Mouse (Mus musculus): ENCODE measurements at regions not wholly inside any gene's neighbourhood (a gene's known extent, or its start where the extent isn't known, plus 50 kb on each side); places are given as distances from the start of the nearest gene placed in this dataset.

DNA sequence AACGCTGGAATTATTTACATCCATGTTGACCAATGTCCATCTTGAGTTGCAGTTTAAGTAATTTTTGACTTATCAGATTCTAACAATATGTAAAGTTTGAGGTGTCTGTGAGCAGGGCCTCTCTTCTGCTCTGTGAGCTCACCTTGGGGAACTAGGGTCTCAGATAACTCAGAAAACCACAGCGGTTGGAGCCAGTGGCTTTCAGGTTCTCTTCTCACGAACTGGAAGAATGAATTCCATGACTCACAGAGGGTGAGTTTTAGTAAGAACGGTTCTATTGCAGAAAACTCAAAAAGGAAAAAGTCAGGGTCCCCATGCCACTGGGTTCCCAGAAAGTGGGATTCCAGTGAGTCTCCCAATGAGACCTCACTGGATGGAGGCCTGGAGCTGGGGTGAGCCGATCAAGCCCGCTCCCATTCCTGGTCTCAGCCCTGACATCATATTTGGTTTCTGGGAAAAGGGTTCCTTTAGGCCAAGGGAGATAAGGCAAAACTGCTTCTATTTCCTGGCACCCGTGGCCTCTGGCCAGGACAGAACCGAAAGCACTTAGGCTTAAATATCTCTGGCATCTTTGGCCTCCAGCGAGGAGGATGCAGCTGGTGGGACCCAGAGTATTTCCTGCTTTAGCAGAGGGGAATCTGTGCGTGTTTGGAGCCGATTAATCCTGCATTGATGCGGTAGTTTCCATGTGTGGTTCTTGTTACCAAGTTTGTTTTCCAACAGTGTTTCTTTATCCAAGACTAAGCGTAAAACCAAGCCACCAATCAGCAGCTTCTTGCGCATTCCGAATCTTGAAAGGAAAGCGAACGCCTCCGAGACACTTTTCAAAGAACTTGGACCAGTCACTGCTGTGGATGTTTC, 62.4 kb upstream of the Osbpl8 start:
- no peak overlapping the region for H3K4me3 ChIP-seq (replicated peaks; ENCODE audit: insufficient read depth, low read depth, low read length)
- no peak overlapping the region for H3K27ac ChIP-seq (ENCODE audit: insufficient read depth, low read length)
- WGBS = 73% methylated on average over 18 of the region's 18 CpGs
- no peaks in the 10 kb centered on the region for H3K4me1 ChIP-seq (ENCODE audit: control insufficient read depth, insufficient read depth, low read length)
- no peak for DNase-seq
- no peaks in the 10 kb centered on the region for H3K27me3 ChIP-seq (ENCODE audit: control insufficient read depth, insufficient read depth, low read length)
- TF ChIP-seq POLR2A (IDR thresholded peaks at IDR 0.05; ENCODE audit: borderline replicate concordance, insufficient read depth, low read length) (no peak), CTCF (IDR thresholded peaks at IDR 0.05; ENCODE audit: borderline replicate concordance, insufficient read depth, low read depth, low read length) (no peak)

DNA sequence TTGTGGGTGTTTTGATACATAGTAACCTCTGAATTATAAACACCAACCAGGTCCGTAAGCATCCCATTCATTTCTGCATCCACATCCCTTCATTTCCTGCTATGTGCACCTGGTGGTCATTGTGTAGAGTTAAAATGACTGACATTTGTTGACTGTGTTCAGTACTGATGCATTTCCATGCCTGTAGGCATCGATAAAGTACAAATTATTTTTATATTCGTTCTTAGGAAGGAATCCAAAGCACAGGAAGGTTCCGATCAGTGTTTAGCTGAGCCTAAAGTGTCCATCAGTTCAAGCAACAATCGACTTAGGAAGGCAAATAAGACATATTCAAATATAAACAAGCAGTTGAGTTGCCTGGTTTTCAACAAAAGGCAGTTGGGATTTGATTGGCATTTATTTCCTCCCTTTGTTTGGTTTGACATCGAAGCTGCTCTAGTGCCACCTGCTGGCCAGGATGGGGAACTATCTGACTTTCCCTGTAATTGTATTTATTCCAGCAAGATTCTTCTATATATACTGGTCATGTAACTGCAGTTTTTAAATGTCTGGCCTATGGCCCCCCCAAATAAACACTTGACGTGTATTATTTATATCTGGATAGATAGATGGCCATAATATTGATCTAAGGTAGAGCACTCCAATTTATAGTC, 64.6 kb upstream of the Osbpl8 start:
- Histone ChIP-seq H3K27me3 (ENCODE audit: control insufficient read depth, insufficient read depth, low read length) (no peaks in the 10 kb centered on the region), H3K4me3 (replicated peaks; ENCODE audit: insufficient read depth, low read depth, low read length) (no peak overlapping the region), H3K27ac (ENCODE audit: insufficient read depth, low read length) (no peak overlapping the region), H3K4me1 (ENCODE audit: control insufficient read depth, insufficient read depth, low read length) (no peaks in the 10 kb centered on the region)
- DNase-seq = peak; percentile 67 to 75
- 41% methylated on average over 7 of the region's 7 CpGs for WGBS
- TF ChIP-seq CTCF (IDR thresholded peaks at IDR 0.05; ENCODE audit: borderline replicate concordance, insufficient read depth, low read depth, low read length) (peak; percentile 87), POLR2A (IDR thresholded peaks at IDR 0.05; ENCODE audit: borderline replicate concordance, insufficient read depth, low read length) (no peak)

DNA sequence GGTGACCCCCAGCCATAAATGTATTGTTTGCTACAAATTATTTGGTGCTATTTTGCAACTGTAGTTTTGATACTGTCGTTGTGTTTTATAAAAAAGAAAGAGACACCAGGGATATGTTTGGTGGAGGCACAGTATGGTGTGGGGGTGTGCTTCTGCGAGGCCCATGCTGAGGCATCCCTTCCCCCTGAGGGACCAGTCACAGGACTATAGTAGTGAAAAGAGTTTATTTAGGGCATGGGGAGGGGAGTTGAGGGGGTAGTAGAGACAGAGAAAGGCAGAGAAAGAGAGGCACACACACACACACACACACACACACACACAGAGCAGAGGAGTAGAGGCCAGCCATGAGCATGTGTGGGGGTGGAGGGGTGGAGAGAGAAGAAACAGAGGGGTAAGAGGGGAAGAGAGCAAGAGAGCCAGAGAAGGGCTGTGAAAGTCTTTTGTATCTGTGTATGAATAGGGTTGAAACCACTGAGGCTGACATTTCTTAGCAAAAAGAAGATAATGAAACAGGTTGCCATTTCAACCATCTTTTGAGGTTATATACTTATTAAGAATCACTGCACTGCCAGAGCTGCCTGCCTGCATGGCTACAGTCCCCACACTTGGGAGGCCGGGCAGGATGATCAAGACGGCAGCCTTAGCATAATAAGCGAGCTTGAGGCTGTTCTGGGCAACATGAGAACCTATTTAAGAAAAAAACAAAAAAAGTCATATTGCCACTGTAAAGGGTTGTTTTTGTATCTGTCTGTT, 65.3 kb upstream of the Osbpl8 start:
- 82% methylated on average over 5 of the region's 5 CpGs for WGBS
- TF ChIP-seq POLR2A (IDR thresholded peaks at IDR 0.05; ENCODE audit: borderline replicate concordance, insufficient read depth, low read length) = no peak
- TF ChIP-seq CTCF (IDR thresholded peaks at IDR 0.05; ENCODE audit: borderline replicate concordance, insufficient read depth, low read depth, low read length) = no peak
- Histone ChIP-seq H3K4me1 (ENCODE audit: control insufficient read depth, insufficient read depth, low read length) (no peaks in the 10 kb centered on the region), H3K27me3 (ENCODE audit: control insufficient read depth, insufficient read depth, low read length) (no peaks in the 10 kb centered on the region), H3K27ac (ENCODE audit: insufficient read depth, low read length) (no peak overlapping the region), H3K4me3 (replicated peaks; ENCODE audit: insufficient read depth, low read depth, low read length) (no peak overlapping the region)
- DNase-seq = no peak

DNA sequence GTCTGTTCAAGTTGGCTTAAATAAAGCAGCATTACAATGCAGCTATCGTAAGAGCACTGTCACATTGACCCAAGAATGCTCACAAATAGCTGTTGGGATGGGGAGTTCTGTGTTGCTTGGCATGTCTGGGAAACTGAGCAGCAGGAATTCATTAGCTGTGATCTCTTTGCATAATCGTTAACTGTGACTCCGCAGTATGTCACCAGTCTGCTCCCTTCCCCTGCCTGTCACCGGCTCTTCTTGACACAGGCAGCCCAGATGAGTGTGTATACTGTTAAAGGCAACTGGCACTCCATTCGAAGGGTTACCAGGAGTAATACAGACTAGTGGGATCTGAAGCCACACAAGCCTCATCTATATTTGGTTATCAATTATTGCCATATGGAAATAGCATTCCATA, 67.3 kb upstream of the Osbpl8 start:
- no peak overlapping the region for H3K4me3 ChIP-seq (replicated peaks; ENCODE audit: insufficient read depth, low read depth, low read length)
- no peaks in the 10 kb centered on the region for H3K27me3 ChIP-seq (ENCODE audit: control insufficient read depth, insufficient read depth, low read length)
- no peak overlapping the region for H3K27ac ChIP-seq (ENCODE audit: insufficient read depth, low read length)
- WGBS = 26% methylated on average over 5 of the region's 5 CpGs
- no peak for TF ChIP-seq POLR2A (IDR thresholded peaks at IDR 0.05; ENCODE audit: borderline replicate concordance, insufficient read depth, low read length)
- no peak for TF ChIP-seq CTCF (IDR thresholded peaks at IDR 0.05; ENCODE audit: borderline replicate concordance, insufficient read depth, low read depth, low read length)
- no peak for DNase-seq
- no peaks in the 10 kb centered on the region for H3K4me1 ChIP-seq (ENCODE audit: control insufficient read depth, insufficient read depth, low read length)

DNA sequence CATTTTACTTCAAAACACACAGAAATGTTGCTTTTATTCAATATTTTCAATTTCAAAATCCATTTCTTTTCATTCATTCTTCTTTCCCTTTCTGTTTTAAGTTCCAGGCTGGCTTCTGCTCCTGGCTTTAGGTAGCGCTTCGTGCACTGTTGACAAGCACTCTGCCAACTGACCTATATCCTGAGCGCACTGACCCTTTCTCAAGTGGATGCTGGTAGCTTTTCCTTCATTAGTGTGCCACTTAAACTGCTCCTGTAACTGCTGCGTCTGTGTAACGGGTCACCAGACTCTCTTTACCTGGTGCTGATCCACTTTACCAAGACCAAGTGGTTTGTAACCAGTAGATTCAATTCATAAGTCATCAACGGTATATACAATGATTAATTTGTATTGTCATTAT, 67.7 kb upstream of the Osbpl8 start:
- no peak for DNase-seq
- Histone ChIP-seq H3K27ac (ENCODE audit: insufficient read depth, low read length) (no peak overlapping the region), H3K4me1 (ENCODE audit: control insufficient read depth, insufficient read depth, low read length) (no peaks in the 10 kb centered on the region), H3K27me3 (ENCODE audit: control insufficient read depth, insufficient read depth, low read length) (no peaks in the 10 kb centered on the region), H3K4me3 (replicated peaks; ENCODE audit: insufficient read depth, low read depth, low read length) (no peak overlapping the region)
- WGBS = 79% methylated on average over 6 of the region's 6 CpGs
- TF ChIP-seq CTCF (IDR thresholded peaks at IDR 0.05; ENCODE audit: borderline replicate concordance, insufficient read depth, low read depth, low read length) = no peak
- no peak for TF ChIP-seq POLR2A (IDR thresholded peaks at IDR 0.05; ENCODE audit: borderline replicate concordance, insufficient read depth, low read length)

DNA sequence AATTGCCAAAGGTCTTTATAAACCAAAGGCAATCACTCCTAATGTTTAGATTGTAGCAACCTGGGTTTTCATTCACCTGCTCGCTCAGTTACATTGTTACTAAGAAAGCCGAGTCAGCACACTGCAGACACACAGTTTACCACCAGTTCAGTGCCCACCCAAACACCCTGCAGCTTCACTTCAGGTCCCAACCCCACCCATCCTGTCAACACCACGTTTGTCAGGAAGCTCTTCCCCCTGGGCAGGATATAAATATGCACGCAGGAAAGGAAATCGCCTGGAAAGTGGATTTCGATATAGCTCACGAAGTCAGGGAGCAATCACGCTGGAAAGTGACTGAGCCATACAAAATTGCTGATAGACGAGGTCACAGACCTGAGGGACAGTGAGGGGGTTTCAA, 70.1 kb upstream of the Osbpl8 start:
- H3K27ac ChIP-seq (ENCODE audit: insufficient read depth, low read length) = no peak overlapping the region
- TF ChIP-seq CTCF (IDR thresholded peaks at IDR 0.05; ENCODE audit: borderline replicate concordance, insufficient read depth, low read depth, low read length) = no peak
- DNase-seq = no peak
- WGBS = 63% methylated on average over 9 of the region's 9 CpGs
- no peaks in the 10 kb centered on the region for H3K4me1 ChIP-seq (ENCODE audit: control insufficient read depth, insufficient read depth, low read length)
- no peak overlapping the region for H3K4me3 ChIP-seq (replicated peaks; ENCODE audit: insufficient read depth, low read depth, low read length)
- H3K27me3 ChIP-seq (ENCODE audit: control insufficient read depth, insufficient read depth, low read length) = no peaks in the 10 kb centered on the region

DNA sequence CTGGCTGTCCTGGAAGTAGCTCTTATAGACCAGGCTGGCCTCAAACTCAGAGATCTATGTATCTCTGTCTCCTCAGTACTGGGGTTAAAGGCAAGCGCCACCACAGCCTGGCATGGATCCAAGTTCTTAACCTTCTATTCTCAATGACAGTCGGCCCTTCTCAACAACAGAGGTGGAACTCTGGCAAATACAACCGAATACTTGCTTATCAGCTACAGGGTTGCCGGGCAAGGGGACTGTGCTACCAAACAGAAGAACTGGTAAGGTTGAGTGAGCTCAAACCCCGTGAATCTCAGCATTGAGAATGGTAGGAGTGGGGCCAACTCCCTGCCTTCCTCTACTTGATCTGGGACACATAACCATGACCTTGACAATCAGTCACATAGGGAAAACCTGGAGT, 75.2 kb upstream of the Osbpl8 start:
- TF ChIP-seq POLR2A (IDR thresholded peaks at IDR 0.05; ENCODE audit: borderline replicate concordance, insufficient read depth, low read length) = no peak
- TF ChIP-seq CTCF (IDR thresholded peaks at IDR 0.05; ENCODE audit: borderline replicate concordance, insufficient read depth, low read depth, low read length) = no peak
- no peak overlapping the region for H3K4me3 ChIP-seq (replicated peaks; ENCODE audit: insufficient read depth, low read depth, low read length)
- no peak for DNase-seq
- H3K27ac ChIP-seq (ENCODE audit: insufficient read depth, low read length) = no peak overlapping the region
- H3K27me3 ChIP-seq (ENCODE audit: control insufficient read depth, insufficient read depth, low read length) = no peaks in the 10 kb centered on the region
- 43% methylated on average over 5 of the region's 5 CpGs for WGBS
- H3K4me1 ChIP-seq (ENCODE audit: control insufficient read depth, insufficient read depth, low read length) = no peaks in the 10 kb centered on the region

All from cerebellum, adult 2 months (tissue).